Mouse (Mus musculus): Measurements from ENCODE around the gene Rpusd1. TPM values are rescaled to one million over a fixed set of nuclear protein-coding genes. Genes with fewer than 3 reads are reported as not detected.

Gene Rpusd1
- 1 to 10 TPM; 3.7 to 5.1 TPM for total RNA-seq (2021)

- DNase-seq: peak; percentile 97 to 98
- intact Hi-C loops (cut with DNase I): no loop called here
These were observed at the start of gene Rpusd1, which contains the start of gene Chtf18 for GRCm38 (mm10) chr17:25727265-25728008. Gene Rpusd1 (plus strand): TSS chr17:25727670. Gene Chtf18 (minus strand): TSS chr17:25727419.

DNA sequence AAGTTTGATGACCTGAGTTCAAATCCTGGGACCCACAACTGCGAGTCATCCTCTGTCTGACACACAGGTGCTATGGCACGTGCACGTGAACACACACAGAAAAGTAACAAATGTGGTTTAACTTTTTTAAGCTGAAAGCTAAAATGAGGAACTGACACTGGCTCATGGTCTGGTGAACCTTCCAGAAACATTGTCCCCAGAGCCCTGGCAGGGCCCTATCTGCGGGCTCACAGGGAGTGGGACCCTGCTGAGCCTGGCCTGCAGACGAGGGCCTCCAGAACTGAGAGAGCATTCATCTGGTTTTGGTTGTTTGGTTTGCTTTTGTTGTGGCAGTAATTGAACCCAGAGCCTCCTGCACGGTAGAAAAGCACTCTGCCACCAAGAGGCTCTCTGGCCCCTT is 49.5 kb upstream of the Rpusd1 start:
- intact Hi-C loops (cut with DNase I): no loop called here

DNA sequence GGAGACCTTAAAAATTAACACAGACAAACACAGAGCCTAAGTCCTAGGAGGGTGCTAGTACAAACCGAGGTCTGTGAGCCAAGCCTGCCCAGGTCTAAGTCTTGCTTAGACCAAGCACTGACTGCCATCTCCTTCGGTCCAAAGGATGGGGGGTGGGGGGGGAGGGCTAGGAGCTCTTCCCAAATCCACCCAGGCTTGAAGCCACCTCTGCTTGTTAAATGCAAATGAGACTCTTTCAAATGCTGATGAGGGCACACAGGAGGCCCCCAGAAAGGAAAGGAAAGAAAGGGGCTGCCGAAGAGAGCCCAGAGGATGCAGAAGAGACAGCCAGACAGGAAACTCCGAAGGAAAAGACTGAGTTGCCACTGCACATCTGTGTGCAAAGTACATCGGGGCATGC is 47.7 kb upstream of the Rpusd1 start:
- intact Hi-C loops (cut with DNase I): no loop called here
- DNase-seq: no peak

More for the DNA sequence above, 49.5 kb upstream of the Rpusd1 start:
- DNase-seq: no peak

GRCm38 (mm10) chr17:25681636-25682035 is 45.8 kb upstream of the Rpusd1 start:
- no peak for DNase-seq
- intact Hi-C loops (cut with DNase I): no loop called here

DNA sequence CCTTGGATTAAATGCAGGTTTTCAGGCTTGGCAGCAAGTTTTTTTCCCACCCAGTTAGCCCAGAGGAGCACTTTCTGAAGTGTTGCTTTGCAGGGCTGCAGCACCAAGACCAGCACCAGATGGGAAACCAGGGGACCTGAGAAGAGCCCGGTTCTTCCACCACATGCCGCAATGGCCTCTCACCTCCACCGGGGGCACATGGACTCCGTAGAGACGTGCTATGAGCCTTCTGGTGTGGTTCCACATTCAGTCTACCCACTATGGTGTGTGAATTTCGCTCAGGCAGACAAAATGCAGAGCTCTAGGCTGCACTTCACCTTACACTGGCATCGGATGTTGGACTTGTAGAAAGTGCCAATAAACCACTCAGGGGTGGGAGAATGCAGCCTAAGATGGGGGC is 41.1 kb upstream of the Rpusd1 start:
- no peak for DNase-seq
- intact Hi-C loops (cut with DNase I): no loop called here

GRCm38 (mm10) chr17:25688922-25689321 is 38.5 kb upstream of the Rpusd1 start:
- no peak for DNase-seq
- intact Hi-C loops (cut with DNase I): no loop called here

GRCm38 (mm10) chr17:25696263-25696662 is 31.2 kb upstream of the Rpusd1 start:
- no peak for DNase-seq
- intact Hi-C loops (cut with DNase I): loop anchor here (10.0 kb wide), 2 partner anchors 191 to 361 kb away; no protein-coding TSS in a partner anchor

- peak; percentile 75 to 78 for DNase-seq
- intact Hi-C loops (cut with DNase I): loop anchor here (1.0 to 10.0 kb wide), 5 partner anchors 130 to 364 kb away; no protein-coding TSS in a partner anchor
These were observed 29.0 kb upstream of the Rpusd1 start for GRCm38 (mm10) chr17:25698446-25698845.

- DNase-seq: no peak
- intact Hi-C loops (cut with DNase I): no loop called here
These were observed 26.5 kb upstream of the Rpusd1 start for GRCm38 (mm10) chr17:25700863-25701496.

DNA sequence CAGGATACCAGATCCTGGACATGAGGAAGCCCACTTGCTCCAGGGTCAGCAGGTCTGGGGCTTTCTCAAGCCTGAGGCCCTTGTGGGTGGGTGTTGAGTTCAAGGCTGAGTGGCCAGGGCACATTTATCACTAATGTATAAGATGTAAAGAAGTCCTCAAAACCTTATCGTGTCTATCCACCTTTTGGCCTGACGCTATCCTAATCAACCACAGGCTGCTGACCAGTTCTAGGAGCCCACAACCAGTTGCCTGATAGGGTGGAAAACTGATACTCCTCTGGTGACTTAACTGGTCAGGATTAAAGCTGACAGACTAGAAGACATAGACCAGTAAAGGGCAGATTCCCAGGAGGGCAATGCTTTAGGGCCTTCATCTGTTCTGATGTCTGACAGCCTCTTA is 17.5 kb upstream of the Rpusd1 start:
- intact Hi-C loops (cut with DNase I): no loop called here
- DNase-seq: no peak

GRCm38 (mm10) chr17:25711136-25711535 is 16.3 kb upstream of the Rpusd1 start:
- no peak for DNase-seq
- intact Hi-C loops (cut with DNase I): no loop called here

GRCm38 (mm10) chr17:25715627-25716026 is 11.8 kb upstream of the Rpusd1 start:
- intact Hi-C loops (cut with DNase I): no loop called here
- no peak for DNase-seq

GRCm38 (mm10) chr17:25716130-25716529 is 11.3 kb upstream of the Rpusd1 start:
- no peak for DNase-seq
- intact Hi-C loops (cut with DNase I): no loop called here

GRCm38 (mm10) chr17:25716711-25717637 is 10.5 kb upstream of the Rpusd1 start, which contains the start of gene Gng13:
Gene Gng13 (plus strand): TSS chr17:25717171.
- DNase-seq: no peak
- intact Hi-C loops (cut with DNase I): no loop called here

GRCm38 (mm10) chr17:25717691-25718090 is 9.8 kb upstream of the Rpusd1 start:
- DNase-seq: no peak
- intact Hi-C loops (cut with DNase I): no loop called here

- intact Hi-C loops (cut with DNase I): no loop called here
- no peak for DNase-seq
These were observed 6.0 kb upstream of the Rpusd1 start for GRCm38 (mm10) chr17:25721476-25721875.

GRCm38 (mm10) chr17:25723470-25723869 is 4.0 kb upstream of the Rpusd1 start:
- intact Hi-C loops (cut with DNase I): no loop called here
- DNase-seq: no peak

DNA sequence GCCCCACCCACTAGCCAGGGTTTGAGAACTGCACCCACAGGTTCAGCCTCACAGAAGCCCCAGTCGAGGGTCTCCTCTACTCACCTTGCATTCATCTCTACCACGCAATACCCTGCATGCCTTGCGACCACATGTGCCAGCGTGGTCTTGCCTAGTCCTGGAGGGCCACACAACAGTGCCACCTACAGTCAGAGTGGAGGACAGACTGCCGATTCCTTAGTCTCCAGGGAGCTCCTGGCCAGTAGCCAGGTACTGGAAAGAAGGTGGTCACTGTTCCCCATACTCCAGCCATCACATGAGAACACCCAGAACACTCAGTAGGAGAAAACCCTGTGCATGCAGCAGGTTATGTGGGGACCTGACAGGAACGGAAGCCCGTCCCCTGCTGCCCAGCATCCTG is 3.6 kb upstream of the Rpusd1 start:
- no peak for DNase-seq
- intact Hi-C loops (cut with DNase I): no loop called here

DNA sequence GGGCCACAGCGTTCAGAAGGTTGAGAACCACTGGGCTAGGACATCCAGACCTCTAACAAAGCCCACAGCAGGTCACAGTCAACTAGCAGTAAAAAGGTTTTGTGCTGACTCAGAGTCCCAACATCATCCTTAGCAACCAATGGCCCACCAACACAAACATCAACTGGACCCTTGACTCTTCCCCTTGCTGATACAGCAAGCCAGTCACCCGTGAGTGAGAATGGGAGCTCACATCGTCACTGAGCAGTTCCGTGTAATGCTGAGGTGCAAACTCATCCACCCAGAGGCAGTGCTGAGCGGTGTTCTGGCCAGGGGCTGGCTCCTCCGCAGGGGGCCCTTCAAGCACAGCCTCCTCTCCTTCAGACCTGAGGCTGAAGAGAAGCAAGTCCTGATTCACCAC is 2.2 kb upstream of the Rpusd1 start:
- DNase-seq: no peak

GRCm38 (mm10) chr17:25728009-25728270 is 470 bp downstream of the Rpusd1 start:
- DNase-seq: no peak
- intact Hi-C loops (cut with DNase I): no loop called here

More for the DNA sequence above, 2.2 kb upstream of the Rpusd1 start:
- intact Hi-C loops (cut with DNase I): no loop called here

DNA sequence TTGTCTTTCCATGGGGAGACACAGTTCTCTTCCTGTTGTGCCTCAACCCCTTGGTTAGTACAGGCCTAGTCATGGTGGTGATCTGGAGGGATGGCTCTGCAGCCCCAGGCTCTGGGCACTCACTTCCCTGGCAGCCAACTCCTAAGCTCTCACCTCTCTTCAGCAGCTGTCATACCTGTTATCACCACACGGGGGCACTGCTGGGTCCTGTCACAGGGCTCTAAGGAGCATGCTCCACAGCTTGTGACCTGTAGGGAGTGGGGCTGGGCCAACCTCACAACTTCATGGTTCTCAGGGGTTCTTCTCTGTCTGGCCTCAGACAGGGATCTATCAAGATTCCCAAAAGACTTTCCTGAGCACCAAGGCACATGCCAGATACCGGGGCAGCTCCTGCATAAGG is 4.6 kb downstream of the Rpusd1 start:
- intact Hi-C loops (cut with DNase I): loop anchor here (2.0 kb wide), 1 partner anchor 69 kb away; no protein-coding TSS in a partner anchor
- DNase-seq: peak; percentile 79 to 88

All from heart, postnatal 36 days (tissue).